Mouse (Mus musculus) naive thymus-derived CD4-positive, alpha-beta T cell, adult 2 months (primary cell): Measurements from ENCODE around the gene L3mbtl4.
"Not testable (repeated sequence)": the region's sequence is repeated elsewhere in the genome, so short reads cannot be mapped to it uniquely, and the experiment has no call there.

Experiments
- DNase-seq: peaks from one replicate; pipeline ENCODE4 v3.0.0-alpha.2; 2011; ENCODE audit warnings: low read depth

L3mbtl4 gene

DNA sequence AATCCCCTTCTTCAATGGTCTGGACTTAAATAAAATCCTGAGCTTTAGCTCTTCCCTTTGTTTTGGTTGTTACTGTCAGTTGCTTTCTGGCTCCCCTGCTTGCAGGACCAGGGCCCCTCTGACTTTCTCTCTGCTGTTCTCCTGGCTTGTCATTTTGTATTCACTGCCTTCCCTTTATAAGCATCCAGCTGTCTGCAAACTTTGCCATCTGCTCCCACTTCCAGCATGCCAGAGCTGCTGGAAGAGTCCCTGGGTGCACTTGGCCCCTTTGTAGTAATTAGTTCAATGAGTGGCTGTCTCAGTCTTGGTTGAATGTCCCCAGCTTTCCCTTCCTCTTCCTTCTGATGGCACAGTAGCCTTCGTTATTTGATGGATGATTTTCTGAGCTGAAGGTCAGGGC, 132.4 kb downstream of the L3mbtl4 start:
- DNase-seq, result no peak

- not testable (repeated sequence) for DNase-seq
Observed at GRCm38 (mm10) chr17:68407121-68407520, 133.5 kb downstream of the L3mbtl4 start.

GRCm38 (mm10) chr17:68422663-68423498, 149.3 kb downstream of the L3mbtl4 start:
- DNase-seq, result no peak

- DNase-seq, result no peak
Observed at GRCm38 (mm10) chr17:68433576-68433975, 160.0 kb downstream of the L3mbtl4 start.

GRCm38 (mm10) chr17:68450921-68451320, 177.3 kb downstream of the L3mbtl4 start:
- no peak for DNase-seq

- DNase-seq, result no peak
Observed at GRCm38 (mm10) chr17:68461471-68461870, 187.9 kb downstream of the L3mbtl4 start.

- DNase-seq, result no peak
Observed at GRCm38 (mm10) chr17:68467311-68467710, 193.7 kb downstream of the L3mbtl4 start.

GRCm38 (mm10) chr17:68490065-68490691, 216.6 kb downstream of the L3mbtl4 start:
- no peak for DNase-seq

DNA sequence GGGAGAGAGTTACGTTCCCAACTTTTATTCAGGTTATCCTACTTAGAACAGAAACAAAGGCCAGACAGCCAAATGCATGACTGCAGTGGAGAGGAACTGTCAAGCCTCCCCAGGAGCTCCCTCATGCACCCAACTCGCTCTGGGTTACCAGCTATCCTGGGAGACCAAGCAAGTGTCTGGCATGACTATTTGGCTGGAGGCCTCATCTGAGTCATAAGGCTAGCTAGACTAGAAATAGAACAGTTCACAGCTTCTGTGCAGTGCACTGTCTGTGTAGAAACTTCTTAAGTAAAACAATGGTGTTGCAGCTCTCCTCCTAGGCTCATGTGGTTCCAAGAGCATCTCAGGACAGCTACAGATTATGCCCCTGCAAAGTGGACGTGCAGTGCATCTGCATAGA, 218.6 kb downstream of the L3mbtl4 start:
- DNase-seq, result no peak

DNA sequence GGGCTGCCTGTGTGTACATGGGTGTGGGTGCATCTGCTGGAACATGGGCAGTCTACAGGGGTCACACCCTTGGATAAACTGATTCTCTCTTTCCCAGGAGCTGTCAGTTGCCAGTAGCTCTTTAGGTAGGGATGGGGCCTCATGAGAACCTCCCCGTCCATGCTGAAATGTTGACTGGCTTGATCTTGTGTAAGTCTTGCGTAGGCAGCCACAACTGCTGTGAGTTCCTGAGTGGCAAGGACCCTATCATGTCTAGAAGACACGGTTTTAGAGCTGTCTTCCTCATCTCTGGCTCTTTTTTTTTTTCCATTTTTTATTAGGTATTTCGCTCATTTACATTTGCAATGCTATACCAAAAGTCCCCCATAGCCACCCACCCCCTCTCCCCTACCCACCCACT, 229.4 kb downstream of the L3mbtl4 start:
- not testable (repeated sequence) for DNase-seq

- no peak for DNase-seq
Observed at GRCm38 (mm10) chr17:68559698-68560097, 286.1 kb downstream of the L3mbtl4 start.

DNA sequence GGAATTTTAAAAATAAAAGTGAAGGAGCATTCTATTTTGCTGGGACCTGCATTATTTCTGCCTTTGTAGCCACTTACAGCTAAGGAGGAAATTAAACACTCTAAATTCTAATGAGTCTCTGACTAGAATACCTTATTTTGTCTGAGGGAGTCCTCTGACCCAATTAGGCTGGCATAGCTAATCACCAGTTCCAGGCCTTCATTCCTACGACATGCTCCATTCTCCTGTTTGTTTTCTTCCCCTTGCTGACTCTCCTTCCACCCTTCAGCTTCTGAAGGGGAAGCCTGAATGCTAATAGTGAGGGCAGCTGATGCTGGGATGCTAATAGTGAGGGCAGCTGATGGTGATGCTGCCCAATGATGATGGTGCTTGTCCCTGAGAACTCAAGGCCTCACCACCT, 286.7 kb downstream of the L3mbtl4 start:
- no peak for DNase-seq

GRCm38 (mm10) chr17:68571806-68572205, 298.2 kb downstream of the L3mbtl4 start:
- no peak for DNase-seq

DNA sequence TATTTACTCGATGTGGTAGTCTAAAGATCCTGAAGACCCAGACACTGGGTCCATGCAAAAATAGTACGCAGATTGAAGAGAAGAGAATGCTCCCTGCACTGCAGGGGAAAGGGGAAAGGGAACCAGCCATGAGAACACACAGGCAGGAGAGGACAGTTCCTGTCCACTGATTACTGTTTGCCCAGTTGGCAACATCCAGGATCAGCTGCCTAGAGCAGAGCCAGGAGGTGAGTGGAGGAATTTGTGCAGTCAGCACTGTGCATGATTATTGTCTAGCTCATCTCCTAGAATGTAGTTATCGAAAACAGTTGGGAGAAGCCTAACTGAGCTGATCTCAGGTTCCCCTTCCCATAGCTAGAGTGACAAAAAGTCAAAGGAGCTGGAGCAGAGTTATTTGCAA, 311.6 kb downstream of the L3mbtl4 start:
- DNase-seq, result no peak

DNA sequence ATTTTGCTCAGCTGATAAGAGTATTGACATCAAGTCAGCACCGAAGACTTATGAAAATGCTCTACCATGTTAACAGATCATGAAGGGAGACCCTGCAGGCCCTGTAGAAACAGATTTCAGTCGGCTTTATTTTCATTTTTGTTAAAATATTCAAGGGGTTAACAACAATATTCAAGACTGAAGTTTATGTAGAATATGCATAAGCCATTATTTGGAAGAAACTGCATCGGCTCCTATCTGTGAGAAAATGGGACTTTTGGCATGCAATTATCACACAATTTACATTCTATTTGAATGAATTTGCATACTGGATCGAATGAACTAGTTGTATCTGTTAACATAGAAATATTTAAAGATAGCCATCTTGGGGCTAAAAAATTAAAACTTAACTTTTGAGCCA, 318.0 kb downstream of the L3mbtl4 start:
- DNase-seq, result no peak

GRCm38 (mm10) chr17:68602744-68603143, 329.1 kb downstream of the L3mbtl4 start:
- no peak for DNase-seq

DNA sequence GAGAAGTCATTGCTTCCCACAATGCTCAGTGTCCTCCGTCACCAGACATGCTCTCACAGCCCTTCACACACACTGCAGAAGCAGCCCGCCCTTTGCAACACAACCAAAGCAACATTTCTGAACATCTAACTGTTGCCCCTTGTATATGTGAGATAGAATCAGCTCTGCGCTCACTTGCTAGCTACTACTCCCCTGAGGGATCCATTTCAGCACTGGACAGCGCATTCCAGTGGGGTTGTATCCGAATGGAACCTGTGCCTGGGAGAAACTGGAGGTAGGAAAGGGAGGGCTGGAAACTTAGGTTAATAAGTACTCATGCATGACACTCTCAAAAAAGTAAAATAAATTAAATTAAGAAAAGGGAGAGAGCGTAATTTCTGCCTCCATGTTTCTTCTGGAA, 334.1 kb downstream of the L3mbtl4 start:
- DNase-seq, result no peak

DNA sequence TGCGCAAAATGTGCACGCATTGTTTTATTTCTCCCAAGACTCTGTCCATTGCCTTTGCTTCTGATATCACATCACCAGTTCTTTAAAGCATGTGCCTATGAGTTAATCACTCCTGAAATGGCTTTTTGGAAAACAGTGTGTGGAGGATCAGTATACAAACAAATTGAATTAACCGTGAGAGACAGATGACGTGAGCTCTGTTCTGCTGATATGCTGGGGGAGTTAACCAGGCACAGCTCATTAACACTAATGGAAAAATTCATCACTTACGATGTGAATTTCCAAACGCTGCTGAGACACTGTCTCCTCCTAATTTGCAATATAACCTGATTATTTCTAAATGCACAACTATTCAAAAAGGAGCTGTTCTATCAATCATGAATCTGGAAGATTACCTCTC, 337.6 kb downstream of the L3mbtl4 start:
- no peak for DNase-seq

DNA sequence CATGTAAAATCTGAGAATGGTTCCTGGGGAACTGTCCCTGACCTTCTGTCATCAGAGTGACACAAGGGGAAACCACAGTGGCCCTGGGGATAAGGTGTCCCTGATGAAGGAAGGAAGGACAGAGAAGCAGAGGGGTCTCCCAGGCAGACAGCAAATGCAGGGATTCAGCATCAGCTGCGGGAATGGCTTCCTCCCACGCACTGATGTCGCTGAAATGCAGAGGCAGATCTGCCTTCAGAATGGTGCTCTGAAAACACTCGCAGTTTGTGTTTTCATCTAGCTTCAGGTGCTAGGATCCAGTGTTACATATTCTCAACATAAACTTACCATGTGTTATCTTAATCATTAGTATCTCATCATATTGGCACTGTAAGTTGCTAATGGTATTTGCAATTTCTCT, 351.7 kb downstream of the L3mbtl4 start:
- no peak for DNase-seq

DNA sequence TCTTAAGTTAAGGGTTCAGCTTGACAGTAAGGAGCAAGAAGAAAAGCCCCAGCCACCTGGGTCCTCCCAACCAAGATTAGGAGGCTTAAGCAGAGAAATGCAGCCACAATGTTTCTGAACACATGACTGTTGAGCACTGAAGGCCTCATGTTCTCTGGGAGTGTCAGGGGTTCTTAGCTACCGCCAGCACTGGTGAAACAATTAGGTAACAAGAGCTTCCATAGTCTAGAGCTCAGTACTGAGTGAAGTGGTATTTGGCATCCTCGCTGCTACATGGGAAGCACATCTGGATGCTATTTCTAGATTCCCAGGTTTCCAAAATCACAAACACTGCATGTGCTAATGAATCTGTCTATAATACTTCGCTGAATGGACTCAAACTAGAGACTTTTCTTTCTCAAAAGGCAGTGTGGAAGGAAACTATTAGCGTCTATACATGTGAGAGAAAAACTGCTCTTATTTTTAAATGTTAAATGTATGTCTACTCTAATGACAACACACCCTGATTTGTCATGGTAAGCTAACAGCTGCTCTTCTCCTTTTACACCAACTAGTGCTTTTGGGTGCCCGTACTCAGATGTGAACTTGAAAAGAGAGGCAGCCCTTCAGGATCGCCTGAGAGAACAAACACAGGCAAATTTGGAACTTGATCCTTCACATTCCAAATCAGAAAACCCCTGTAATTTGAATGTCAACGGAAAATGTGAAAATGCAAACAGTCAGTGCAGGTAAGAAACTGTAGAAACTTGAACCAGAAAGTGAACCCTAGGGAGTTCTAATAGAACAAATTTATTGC, 356.2 kb downstream of the L3mbtl4 start:
- no peak for DNase-seq

DNA sequence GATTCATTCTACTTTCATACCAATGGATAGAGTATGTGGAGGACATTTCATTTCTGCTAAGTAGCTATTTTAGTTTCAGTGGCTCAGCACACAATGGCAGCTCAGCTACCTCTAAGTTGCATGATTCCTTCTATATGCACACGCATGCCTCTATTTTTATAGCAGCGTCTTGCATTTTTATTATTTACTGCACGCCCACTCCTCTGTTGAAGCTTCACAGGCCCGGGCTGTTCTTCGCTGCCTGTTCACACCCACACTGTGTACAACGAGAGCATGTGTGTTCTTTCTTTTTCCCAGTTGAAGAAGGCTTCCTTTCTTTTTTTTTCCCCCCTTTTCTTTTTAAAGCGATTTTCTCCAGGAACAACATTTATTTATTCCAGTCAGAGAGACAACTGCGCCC, 357.8 kb downstream of the L3mbtl4 start:
- no peak for DNase-seq

- DNase-seq, result no peak
Observed at GRCm38 (mm10) chr17:68640187-68640586, 366.6 kb downstream of the L3mbtl4 start.
